Mouse (Mus musculus): ENCODE data around the gene Pds5b.

- TF ChIP-seq CTCF (conservative IDR thresholded peaks at IDR 0.05; ENCODE audit: low read length): no peak
- TF ChIP-seq POU5F1 (IDR thresholded peaks at IDR 0.05; ENCODE audit: borderline replicate concordance, low read length): no peak
Observed at GRCm38 (mm10) chr5:150789039-150789438, 115.5 kb downstream of the Pds5b start.
